Mouse (Mus musculus): ENCODE measurements around the gene Acox1. TPM values are rescaled to one million over a fixed set of nuclear protein-coding genes. Genes with fewer than 3 reads are reported as not detected.
A peak's percentile ranks its signal among the peaks of the same experiment; 100 is the strongest.

Gene Acox1
- polyA plus RNA-seq, 1 experiment from 2014 or later: 14.5 TPM

- Histone ChIP-seq H3K27me3 (no peaks in the 10 kb centered on the region), H3K27ac (no peak within 1 kb of the TSS; the same call in 1 of the 2 replicates), H3K4me1 (replicated peaks) (peaks cover 55% of the 10 kb centered on the region), H3K9ac (peak within 1 kb of the TSS; percentile 12; the same call in 1 of the 2 replicates), H3K36me3 (peaks cover 39% of the 10 kb centered on the region), H3K9me3 (replicated peaks) (no peaks in the 10 kb centered on the region), H3K4me2 (peak within 1 kb of the TSS; percentile 29), H3K4me3 (replicated peaks) (no peak within 1 kb of the TSS; the same call in 1 of the 2 replicates)
- ATAC-seq (ENCODE audit: low read depth): peak; percentile 44
- peak; percentile 67 for DNase-seq
- 54% methylated on average over 23 of the region's 23 CpGs for WGBS (ENCODE audit: insufficient replicate concordance)
Observed at GRCm38 (mm10) chr11:116127156-116127980, 71.5 kb downstream of the Acox1 start, which contains the start of gene Trim47. Gene Trim47, minus strand, starts transcription at chr11:116127210.

- H3K4me2 ChIP-seq: no peak overlapping the region
- H3K4me1 ChIP-seq (replicated peaks): peaks cover 49% of the 10 kb centered on the region
- WGBS (ENCODE audit: insufficient replicate concordance): 85% methylated on average over 15 of the region's 15 CpGs
- DNase-seq (no peak), ATAC-seq (ENCODE audit: low read depth) (no peak)
- no peak overlapping the region for H3K4me3 ChIP-seq (replicated peaks)
- H3K36me3 ChIP-seq: peaks cover 33% of the 10 kb centered on the region
- no peak overlapping the region for H3K27ac ChIP-seq
- H3K9ac ChIP-seq: no peak overlapping the region
- H3K27me3 ChIP-seq: no peaks in the 10 kb centered on the region
- H3K9me3 ChIP-seq (replicated peaks): no peaks in the 10 kb centered on the region
Observed at GRCm38 (mm10) chr11:116126261-116126660, 72.6 kb downstream of the Acox1 start.

Other genes with a start within 250 kb of the Acox1 start
- 0.23 and 0.25 TPM in 2 replicates for gene Itgb4, start 224.3 kb downstream of the Acox1 start, polyA plus RNA-seq (2015; fragmentation: Nextera tagmentation; extraction: Ambion mirVana)
- 164 and 165 TPM in 2 replicates for gene Galk1, start 186.3 kb downstream of the Acox1 start, polyA plus RNA-seq (2015; fragmentation: Nextera tagmentation; extraction: Ambion mirVana)
- gene H3f3b, start 171.1 kb downstream of the Acox1 start, polyA plus RNA-seq (2015; fragmentation: Nextera tagmentation; extraction: Ambion mirVana): 785 and 880 TPM in 2 replicates
- gene Unk, start 168.7 kb downstream of the Acox1 start, polyA plus RNA-seq (2015; fragmentation: Nextera tagmentation; extraction: Ambion mirVana): 9.8 and 10.7 TPM in 2 replicates
- 31.6 and 32.7 TPM in 2 replicates for gene Unc13d, start 121.1 kb downstream of the Acox1 start, polyA plus RNA-seq (2015; fragmentation: Nextera tagmentation; extraction: Ambion mirVana)
- 58.9 and 81.2 TPM in 2 replicates for gene Wbp2, start 112.0 kb downstream of the Acox1 start, polyA plus RNA-seq (2015; fragmentation: Nextera tagmentation; extraction: Ambion mirVana)
- 3.7 and 4.0 TPM in 2 replicates for gene Trim47, start 71.8 kb downstream of the Acox1 start, polyA plus RNA-seq (2015; fragmentation: Nextera tagmentation; extraction: Ambion mirVana)
- 1.1 and 1.4 TPM in 2 replicates for gene Trim65, start 67.9 kb downstream of the Acox1 start, polyA plus RNA-seq (2015; fragmentation: Nextera tagmentation; extraction: Ambion mirVana)
- gene Mrpl38, start 60.2 kb downstream of the Acox1 start, polyA plus RNA-seq (2015; fragmentation: Nextera tagmentation; extraction: Ambion mirVana): 66.6 and 70.9 TPM in 2 replicates
- gene Fbf1, start 30.9 kb downstream of the Acox1 start, polyA plus RNA-seq (2015; fragmentation: Nextera tagmentation; extraction: Ambion mirVana): 7.0 and 9.0 TPM in 2 replicates
- 35.2 and 38.4 TPM in 2 replicates for gene Ten1, start 190 bp downstream of the Acox1 start, polyA plus RNA-seq (2015; fragmentation: Nextera tagmentation; extraction: Ambion mirVana)
- 0.10 TPM in 2 replicates for gene Evpl, start 39.0 kb upstream of the Acox1 start, polyA plus RNA-seq (2015; fragmentation: Nextera tagmentation; extraction: Ambion mirVana)
- gene Srp68, start 75.2 kb upstream of the Acox1 start, polyA plus RNA-seq (2015; fragmentation: Nextera tagmentation; extraction: Ambion mirVana): 47.6 and 51.6 TPM in 2 replicates
- gene Galr2, start 81.9 kb upstream of the Acox1 start, polyA plus RNA-seq (2015; fragmentation: Nextera tagmentation; extraction: Ambion mirVana): 0.07 TPM in 1 of 2 replicates, not detected in the other
- gene Exoc7, start 108.2 kb upstream of the Acox1 start, polyA plus RNA-seq (2015; fragmentation: Nextera tagmentation; extraction: Ambion mirVana): 21.3 and 25.1 TPM in 2 replicates
- gene Foxj1, start 136.4 kb upstream of the Acox1 start, polyA plus RNA-seq (2015; fragmentation: Nextera tagmentation; extraction: Ambion mirVana): 1.1 and 1.2 TPM in 2 replicates
- 1.1 and 1.4 TPM in 2 replicates for gene Rnf157, start 214.0 kb upstream of the Acox1 start, polyA plus RNA-seq (2015; fragmentation: Nextera tagmentation; extraction: Ambion mirVana)
- 28.2 and 33.0 TPM in 2 replicates for gene Ubald2, start 235.0 kb upstream of the Acox1 start, polyA plus RNA-seq (2015; fragmentation: Nextera tagmentation; extraction: Ambion mirVana)

All from liver, embryonic 13.5 days (tissue).